Mouse (Mus musculus): ENCODE results near the gene Rbm20. TPM values are rescaled to one million over a fixed set of nuclear protein-coding genes. Genes with fewer than 3 reads are reported as not detected.

The Rbm20 gene
- polyA plus RNA-seq, 1 experiment from 2014 or later = 0.96 TPM

- ATAC-seq (ENCODE audit: insufficient read depth, low FRiP score, low read depth) = no peak
- Histone ChIP-seq H3K4me1 (0 out of 2 replicates have a peak, but pooled peaks cover 3% of the 10 kb centered on the region), H3K36me3 (no peaks in the 10 kb centered on the region), H3K4me2 (no peak overlapping the region), H3K4me3 (replicated peaks) (no peak overlapping the region), H3K27ac (no peak overlapping the region), H3K9ac (no peak overlapping the region), H3K27me3 (replicated peaks) (no peaks in the 10 kb centered on the region), H3K9me3 (no peaks in the 10 kb centered on the region)
- 72% methylated on average over 4 of the region's 4 CpGs for WGBS
These were observed 192.6 kb downstream of the Rbm20 start for GRCm38 (mm10) chr19:53869427-53870385.

- Histone ChIP-seq H3K4me1 (0 out of 2 replicates have a peak, but pooled peaks cover 3% of the 10 kb centered on the region), H3K4me2 (no peak overlapping the region), H3K9ac (no peak overlapping the region), H3K27me3 (replicated peaks) (no peaks in the 10 kb centered on the region), H3K9me3 (no peaks in the 10 kb centered on the region), H3K4me3 (replicated peaks) (no peak overlapping the region), H3K36me3 (no peaks in the 10 kb centered on the region), H3K27ac (no peak overlapping the region)
- 64% methylated on average over 2 of the region's 2 CpGs for WGBS
- ATAC-seq (ENCODE audit: insufficient read depth, low FRiP score, low read depth) = no peak
These were observed 193.5 kb downstream of the Rbm20 start for GRCm38 (mm10) chr19:53870568-53870967.

- 78% methylated on average over 6 of the region's 6 CpGs for WGBS
- no peak for ATAC-seq (ENCODE audit: insufficient read depth, low FRiP score, low read depth)
- H3K9ac ChIP-seq = no peak overlapping the region
- H3K27ac ChIP-seq = no peak overlapping the region
- H3K4me2 ChIP-seq = no peak overlapping the region
- 0 out of 2 replicates have a peak, but pooled peaks cover 3% of the 10 kb centered on the region for H3K4me1 ChIP-seq
- no peaks in the 10 kb centered on the region for H3K9me3 ChIP-seq
- H3K36me3 ChIP-seq = no peaks in the 10 kb centered on the region
- no peaks in the 10 kb centered on the region for H3K27me3 ChIP-seq (replicated peaks)
- H3K4me3 ChIP-seq (replicated peaks) = no peak overlapping the region
These were observed 194.4 kb downstream of the Rbm20 start for GRCm38 (mm10) chr19:53871502-53871901.

- no peak for ATAC-seq (ENCODE audit: insufficient read depth, low FRiP score, low read depth)
- Histone ChIP-seq H3K4me2 (no peak overlapping the region), H3K9ac (no peak overlapping the region), H3K36me3 (no peaks in the 10 kb centered on the region), H3K4me1 (0 out of 2 replicates have a peak, but pooled peaks cover 3% of the 10 kb centered on the region), H3K4me3 (replicated peaks) (no peak overlapping the region), H3K9me3 (no peaks in the 10 kb centered on the region), H3K27ac (no peak overlapping the region), H3K27me3 (replicated peaks) (no peaks in the 10 kb centered on the region)
- WGBS = 77% methylated on average over 6 of the region's 6 CpGs
These were observed 196.0 kb downstream of the Rbm20 start for GRCm38 (mm10) chr19:53872994-53873713.

- Histone ChIP-seq H3K4me1 (0 out of 2 replicates have a peak, but pooled peaks cover 3% of the 10 kb centered on the region), H3K9me3 (no peaks in the 10 kb centered on the region), H3K27ac (no peak overlapping the region), H3K9ac (no peak overlapping the region), H3K4me2 (no peak overlapping the region), H3K27me3 (replicated peaks) (no peaks in the 10 kb centered on the region), H3K36me3 (no peaks in the 10 kb centered on the region), H3K4me3 (replicated peaks) (no peak overlapping the region)
- 80% methylated on average over 6 of the region's 6 CpGs for WGBS
- ATAC-seq (ENCODE audit: insufficient read depth, low FRiP score, low read depth) = no peak
These were observed 198.1 kb downstream of the Rbm20 start for GRCm38 (mm10) chr19:53875246-53875645.

GRCm38 (mm10) chr19:53877779-53878178 lies 200.7 kb downstream of the Rbm20 start:
- Histone ChIP-seq H3K27me3 (replicated peaks) (no peaks in the 10 kb centered on the region), H3K4me3 (replicated peaks) (no peak overlapping the region), H3K36me3 (no peaks in the 10 kb centered on the region), H3K9ac (no peak overlapping the region), H3K9me3 (no peaks in the 10 kb centered on the region), H3K4me1 (0 out of 2 replicates have a peak, but pooled peaks cover 3% of the 10 kb centered on the region), H3K4me2 (no peak overlapping the region), H3K27ac (no peak overlapping the region)
- 32% methylated on average over 1 of the region's 1 CpGs for WGBS
- no peak; the same call in 1 of the 2 replicates for ATAC-seq (ENCODE audit: insufficient read depth, low FRiP score, low read depth)

- 86% methylated on average over 1 of the region's 1 CpGs for WGBS
- Histone ChIP-seq H3K4me3 (replicated peaks) (no peak overlapping the region), H3K27me3 (replicated peaks) (no peaks in the 10 kb centered on the region), H3K27ac (no peak overlapping the region), H3K36me3 (no peaks in the 10 kb centered on the region), H3K9ac (no peak overlapping the region), H3K4me1 (no peaks in the 10 kb centered on the region), H3K4me2 (no peak overlapping the region), H3K9me3 (no peaks in the 10 kb centered on the region)
- no peak for ATAC-seq (ENCODE audit: insufficient read depth, low FRiP score, low read depth)
These were observed 203.4 kb downstream of the Rbm20 start for GRCm38 (mm10) chr19:53880460-53880859.

GRCm38 (mm10) chr19:53881786-53882185 lies 204.7 kb downstream of the Rbm20 start:
- ATAC-seq (ENCODE audit: insufficient read depth, low FRiP score, low read depth) = no peak
- Histone ChIP-seq H3K9me3 (no peaks in the 10 kb centered on the region), H3K9ac (no peak overlapping the region), H3K36me3 (no peaks in the 10 kb centered on the region), H3K4me3 (replicated peaks) (no peak overlapping the region), H3K4me2 (no peak overlapping the region), H3K4me1 (no peaks in the 10 kb centered on the region), H3K27me3 (replicated peaks) (no peaks in the 10 kb centered on the region), H3K27ac (no peak overlapping the region)
- 58% methylated on average over 5 of the region's 5 CpGs for WGBS

GRCm38 (mm10) chr19:53885450-53885849 lies 208.3 kb downstream of the Rbm20 start:
- Histone ChIP-seq H3K4me2 (no peak overlapping the region), H3K9me3 (no peaks in the 10 kb centered on the region), H3K4me3 (replicated peaks) (no peak overlapping the region), H3K4me1 (no peaks in the 10 kb centered on the region), H3K27ac (no peak overlapping the region), H3K27me3 (replicated peaks) (no peaks in the 10 kb centered on the region), H3K36me3 (no peaks in the 10 kb centered on the region), H3K9ac (no peak overlapping the region)
- 75% methylated on average over 10 of the region's 10 CpGs for WGBS
- ATAC-seq (ENCODE audit: insufficient read depth, low FRiP score, low read depth) = no peak

- no peak for ATAC-seq (ENCODE audit: insufficient read depth, low FRiP score, low read depth)
- WGBS = 85% methylated on average over 10 of the region's 10 CpGs
- H3K9ac ChIP-seq = no peak overlapping the region
These were observed 209.7 kb downstream of the Rbm20 start for GRCm38 (mm10) chr19:53886576-53887370.

GRCm38 (mm10) chr19:53887822-53888221 lies 210.7 kb downstream of the Rbm20 start:
- Histone ChIP-seq H3K9ac (no peak overlapping the region), H3K27me3 (replicated peaks) (no peaks in the 10 kb centered on the region), H3K27ac (no peak overlapping the region), H3K9me3 (no peaks in the 10 kb centered on the region), H3K4me3 (replicated peaks) (no peak overlapping the region), H3K4me2 (no peak overlapping the region), H3K36me3 (no peaks in the 10 kb centered on the region), H3K4me1 (peaks cover 18% of the 10 kb centered on the region)
- WGBS = 85% methylated on average over 3 of the region's 3 CpGs
- ATAC-seq (ENCODE audit: insufficient read depth, low FRiP score, low read depth) = no peak

More at GRCm38 (mm10) chr19:53886576-53887370, 209.7 kb downstream of the Rbm20 start:
- Histone ChIP-seq H3K4me3 (replicated peaks) (no peak overlapping the region), H3K4me1 (peaks cover 11% of the 10 kb centered on the region), H3K36me3 (no peaks in the 10 kb centered on the region), H3K27me3 (replicated peaks) (no peaks in the 10 kb centered on the region), H3K27ac (no peak overlapping the region), H3K4me2 (no peak overlapping the region), H3K9me3 (no peaks in the 10 kb centered on the region)
